Mouse (Mus musculus): ENCODE data around the gene Hoxd10. TPM values are rescaled to one million over a fixed set of nuclear protein-coding genes. Genes with fewer than 3 reads are reported as not detected.
A peak's percentile ranks its signal among the peaks of the same experiment; 100 is the strongest.

Hoxd10 gene
- polyA plus RNA-seq, 1 experiment from 2014 or later: 1.6 TPM

DNA sequence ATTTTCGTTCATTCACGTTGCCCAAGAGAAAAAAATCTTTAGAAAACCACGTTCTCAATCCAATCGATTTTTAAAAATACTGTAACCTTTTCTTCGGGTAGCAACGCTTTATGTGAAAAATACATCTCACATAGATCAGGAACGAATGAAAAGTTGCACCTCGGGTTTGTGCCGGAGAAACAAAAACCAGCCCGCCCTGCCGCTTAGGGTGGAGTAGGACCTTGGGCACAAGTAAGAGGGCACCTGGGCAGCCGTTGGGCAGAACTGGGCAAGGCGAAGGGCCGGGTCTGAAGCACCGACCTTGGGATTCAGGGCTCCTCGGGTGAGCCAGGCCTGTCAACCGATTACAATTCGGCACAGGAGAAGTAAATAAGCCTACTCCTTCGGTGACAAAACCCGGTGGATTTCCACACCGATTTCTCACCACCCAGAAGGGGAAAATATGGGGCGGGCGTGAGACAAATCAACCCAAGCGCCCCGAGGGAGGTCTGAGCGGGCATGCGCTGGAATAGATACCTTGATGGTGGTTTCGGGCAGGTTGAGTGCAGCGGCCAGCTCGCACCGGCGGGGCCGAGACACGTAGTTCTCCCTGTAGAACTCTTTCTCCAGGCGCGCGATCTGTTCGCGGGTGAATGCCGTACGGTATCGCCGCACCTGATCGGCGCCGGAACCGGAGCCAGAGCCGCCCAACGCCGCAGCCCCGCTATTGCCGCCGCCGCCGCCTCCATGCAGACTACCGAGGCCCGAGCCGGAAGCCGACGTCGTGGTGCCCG is 34.3 kb upstream of the Hoxd10 start:
- Histone ChIP-seq H3K4me1 (replicated peaks; ENCODE audit: control insufficient read depth, insufficient read depth, low read length) (no peaks in the 10 kb centered on the region), H3K9ac (ENCODE audit: low read depth, low read length) (no peak overlapping the region), H3K4me3 (ENCODE audit: low read depth, low read length) (peak overlapping the region; percentile 27), H3K4me2 (replicated peaks; ENCODE audit: low read depth) (peak overlapping the region; percentile 41), H3K27me3 (replicated peaks; ENCODE audit: control insufficient read depth, insufficient read depth, low read length) (peaks cover 94% of the 10 kb centered on the region), H3K36me3 (ENCODE audit: control insufficient read depth, insufficient read depth) (no peaks in the 10 kb centered on the region), H3K27ac (ENCODE audit: low read depth, low read length) (no peak overlapping the region), H3K9me3 (ENCODE audit: control insufficient read depth) (no peaks in the 10 kb centered on the region)
- 3% methylated on average over 62 of the region's 62 CpGs for WGBS
- no peak for ATAC-seq
- no peak for TF ChIP-seq CTCF (IDR thresholded peaks at IDR 0.05; ENCODE audit: low read depth)

GRCm38 (mm10) chr2:74658024-74658666 is 33.6 kb upstream of the Hoxd10 start:
- 5% methylated on average over 15 of the region's 15 CpGs for WGBS
- TF ChIP-seq CTCF (IDR thresholded peaks at IDR 0.05; ENCODE audit: low read depth): no peak
- no peak for ATAC-seq
- no peaks in the 10 kb centered on the region for H3K4me1 ChIP-seq (replicated peaks; ENCODE audit: control insufficient read depth, insufficient read depth, low read length)
- H3K4me2 ChIP-seq (replicated peaks; ENCODE audit: low read depth): peak overlapping the region; percentile 41
- no peaks in the 10 kb centered on the region for H3K9me3 ChIP-seq (ENCODE audit: control insufficient read depth)
- peaks cover 95% of the 10 kb centered on the region for H3K27me3 ChIP-seq (replicated peaks; ENCODE audit: control insufficient read depth, insufficient read depth, low read length)
- peak overlapping the region; percentile 27 for H3K4me3 ChIP-seq (ENCODE audit: low read depth, low read length)
- no peak overlapping the region for H3K9ac ChIP-seq (ENCODE audit: low read depth, low read length)
- no peaks in the 10 kb centered on the region for H3K36me3 ChIP-seq (ENCODE audit: control insufficient read depth, insufficient read depth)
- H3K27ac ChIP-seq (ENCODE audit: low read depth, low read length): no peak overlapping the region

GRCm38 (mm10) chr2:74658667-74659371 is 32.9 kb upstream of the Hoxd10 start:
- Histone ChIP-seq H3K36me3 (ENCODE audit: control insufficient read depth, insufficient read depth) (no peaks in the 10 kb centered on the region), H3K27me3 (replicated peaks; ENCODE audit: control insufficient read depth, insufficient read depth, low read length) (peaks cover 98% of the 10 kb centered on the region), H3K27ac (ENCODE audit: low read depth, low read length) (no peak overlapping the region), H3K4me1 (replicated peaks; ENCODE audit: control insufficient read depth, insufficient read depth, low read length) (no peaks in the 10 kb centered on the region), H3K4me2 (replicated peaks; ENCODE audit: low read depth) (no peak overlapping the region), H3K9ac (ENCODE audit: low read depth, low read length) (no peak overlapping the region), H3K4me3 (ENCODE audit: low read depth, low read length) (peak overlapping the region; percentile 9; the same call in 1 of the 2 replicates), H3K9me3 (ENCODE audit: control insufficient read depth) (no peaks in the 10 kb centered on the region)
- no peak for ATAC-seq
- 3% methylated on average over 47 of the region's 47 CpGs for WGBS
- no peak for TF ChIP-seq CTCF (IDR thresholded peaks at IDR 0.05; ENCODE audit: low read depth)

GRCm38 (mm10) chr2:74659507-74660005 is 32.2 kb upstream of the Hoxd10 start, which contains the start of gene Evx2:
Evx2 (minus strand) TSS chr2:74659557.
- Histone ChIP-seq H3K9ac (ENCODE audit: low read depth, low read length) (no peak within 1 kb of the TSS), H3K4me2 (replicated peaks; ENCODE audit: low read depth) (no peak within 1 kb of the TSS), H3K36me3 (ENCODE audit: control insufficient read depth, insufficient read depth) (no peaks in the 10 kb centered on the region), H3K4me1 (replicated peaks; ENCODE audit: control insufficient read depth, insufficient read depth, low read length) (no peaks in the 10 kb centered on the region), H3K27ac (ENCODE audit: low read depth, low read length) (no peak within 1 kb of the TSS), H3K4me3 (ENCODE audit: low read depth, low read length) (peak within 1 kb of the TSS; percentile 9; the same call in 1 of the 2 replicates), H3K9me3 (ENCODE audit: control insufficient read depth) (no peaks in the 10 kb centered on the region), H3K27me3 (replicated peaks; ENCODE audit: control insufficient read depth, insufficient read depth, low read length) (peaks cover 98% of the 10 kb centered on the region)
- WGBS: 4% methylated on average over 28 of the region's 28 CpGs
- no peak for TF ChIP-seq CTCF (IDR thresholded peaks at IDR 0.05; ENCODE audit: low read depth)
- ATAC-seq: no peak

GRCm38 (mm10) chr2:74660421-74661375 is 31.0 kb upstream of the Hoxd10 start:
- H3K9ac ChIP-seq (ENCODE audit: low read depth, low read length): no peak overlapping the region
- H3K27ac ChIP-seq (ENCODE audit: low read depth, low read length): no peak overlapping the region
- H3K9me3 ChIP-seq (ENCODE audit: control insufficient read depth): no peaks in the 10 kb centered on the region
- no peak for ATAC-seq
- WGBS: 4% methylated on average over 30 of the region's 30 CpGs
- no peak overlapping the region for H3K4me3 ChIP-seq (ENCODE audit: low read depth, low read length)
- peaks cover 97% of the 10 kb centered on the region for H3K27me3 ChIP-seq (replicated peaks; ENCODE audit: control insufficient read depth, insufficient read depth, low read length)
- H3K4me1 ChIP-seq (replicated peaks; ENCODE audit: control insufficient read depth, insufficient read depth, low read length): no peaks in the 10 kb centered on the region
- TF ChIP-seq CTCF (IDR thresholded peaks at IDR 0.05; ENCODE audit: low read depth): no peak
- no peaks in the 10 kb centered on the region for H3K36me3 ChIP-seq (ENCODE audit: control insufficient read depth, insufficient read depth)
- H3K4me2 ChIP-seq (replicated peaks; ENCODE audit: low read depth): no peak overlapping the region
